Mouse (Mus musculus) forebrain, embryonic 10.5 days (tissue): Measurements from ENCODE around the gene Ubtf. TPM values are rescaled to one million over a fixed set of nuclear protein-coding genes. Genes with fewer than 3 reads are reported as not detected.

Source experiments
- DNase-seq: peaks from one replicate; pipeline ENCODE4 v3.0.0-alpha.2; 2017; ENCODE audit warnings: low spot score; ENCODE audit errors: extremely low spot score
- H3K27ac ChIP-seq: fragments of 300-500 bp; sonication (generic); 2 replicates; pipeline ENCODE4 v1.5.1; 2016; ENCODE audit warnings: mild to moderate bottlenecking
- H3K27me3 ChIP-seq: fragments of 300-500 bp; sonication (generic); 2 replicates; pipeline ENCODE4 v1.6.1; 2016; ENCODE audit warnings: mild to moderate bottlenecking; ENCODE audit not compliant: poor library complexity, severe bottlenecking
- H3K36me3 ChIP-seq: fragments of 300-500 bp; sonication (generic); replicated peaks from 2 replicates; pipeline ENCODE4 v1.6.1; 2016; ENCODE audit warnings: mild to moderate bottlenecking, moderate library complexity
- H3K4me1 ChIP-seq: fragments of 300-500 bp; sonication (generic); 2 replicates; pipeline ENCODE4 v1.6.1; 2016
- H3K4me3 ChIP-seq: fragments of 300-500 bp; sonication (generic); 2 replicates; pipeline ENCODE4 v1.5.1; 2016; ENCODE audit warnings: mild to moderate bottlenecking, moderate library complexity
- H3K9me3 ChIP-seq: fragments of 300-500 bp; sonication (generic); 2 replicates; pipeline ENCODE4 v1.6.1; 2016; ENCODE audit warnings: mild to moderate bottlenecking, moderate library complexity
- WGBS: fragments of 180-500 bp; shearing (Covaris S2); methylation state at CpG from one replicate; pipeline ENCODE4 v1.1.7; 2016; 5-methylcytosine and 5-hydroxymethylcytosine counted together
- polyA plus RNA-seq: library from polyadenylated mRNA; unstranded; fragments of >200 nt; fragmentation: Nextera tagmentation; extraction: Ambion mirVana; gene quantifications from 2 replicates; pipeline ENCODE4 v1.2.1, GENCODE M21; 2016

Ubtf gene
- polyA plus RNA-seq, 1 experiment from 2014 or later, result 95.5 TPM

DNA sequence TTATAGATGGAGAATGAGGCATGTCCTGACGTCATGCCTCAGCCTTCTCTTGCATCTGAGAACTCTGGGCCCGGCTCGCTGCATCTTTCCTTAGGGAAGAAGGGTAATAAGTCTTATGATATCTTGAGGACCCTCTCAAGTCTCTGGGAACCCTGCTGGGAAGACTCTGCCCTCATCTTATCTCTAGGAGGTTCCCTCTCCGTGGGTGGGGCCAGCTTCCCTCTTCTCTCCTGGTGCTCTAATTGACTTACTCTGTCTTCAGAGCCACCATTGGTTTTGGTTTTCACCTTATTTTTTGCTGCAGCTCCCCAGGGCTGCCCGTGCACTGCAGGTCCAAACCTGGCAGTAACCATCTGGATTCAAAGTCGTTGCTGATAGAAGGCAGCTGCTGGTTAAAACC is 61.4 kb downstream of the Ubtf start:
- whole genome bisulfite sequencing, result 85% methylated on average over 6 of the region's 6 CpGs
- Histone ChIP-seq H3K4me3 (no peak overlapping the region), H3K27me3 (no peaks in the 10 kb centered on the region), H3K4me1 (peaks cover 19% of the 10 kb centered on the region), H3K27ac (no peak overlapping the region), H3K36me3 (peaks cover 93% of the 10 kb centered on the region), H3K9me3 (no peaks in the 10 kb centered on the region)
- no peak for DNase-seq

GRCm38 (mm10) chr11:102257514-102257913 is 62.0 kb downstream of the Ubtf start:
- Histone ChIP-seq H3K4me3 (peak overlapping the region; percentile 4; the same call in 1 of the 2 replicates), H3K27ac (0 out of 2 replicates have a peak overlapping the region, but pooled peaks have one; percentile 40), H3K9me3 (no peaks in the 10 kb centered on the region), H3K4me1 (peaks cover 19% of the 10 kb centered on the region), H3K27me3 (no peaks in the 10 kb centered on the region), H3K36me3 (peaks cover 91% of the 10 kb centered on the region)
- peak; percentile 30 for DNase-seq
- WGBS, result 44% methylated on average over 9 of the region's 9 CpGs

Other genes starting within 250 kb of the Ubtf start
- 15.7 and 16.2 TPM in 2 replicates for gene Mpp2, start 231.2 kb downstream of the Ubtf start, polyA plus RNA-seq
- gene Ppy, start 218.4 kb downstream of the Ubtf start, polyA plus RNA-seq, result not detected in 2 replicates
- not detected in 2 replicates for gene Pyy, start 211.9 kb downstream of the Ubtf start, polyA plus RNA-seq
- not detected in 2 replicates for gene Nags, start 174.2 kb downstream of the Ubtf start, polyA plus RNA-seq
- gene Tmem101, start 163.3 kb downstream of the Ubtf start, polyA plus RNA-seq, result 37.3 and 39.8 TPM in 2 replicates
- 137 and 141 TPM in 2 replicates for gene Lsm12, start 134.4 kb downstream of the Ubtf start, polyA plus RNA-seq
- gene G6pc3, start 130.1 kb downstream of the Ubtf start, polyA plus RNA-seq, result 38.0 and 39.5 TPM in 2 replicates
- 39.8 and 44.6 TPM in 2 replicates for gene Hdac5, start 89.6 kb downstream of the Ubtf start, polyA plus RNA-seq
- gene BC030867, start 70.9 kb downstream of the Ubtf start, polyA plus RNA-seq, result 27.3 TPM in 2 replicates
- 0.05 and 0.06 TPM in 2 replicates for gene Asb16, start 51.0 kb downstream of the Ubtf start, polyA plus RNA-seq
- 44.9 and 46.0 TPM in 2 replicates for gene Tmub2, start 34.8 kb downstream of the Ubtf start, polyA plus RNA-seq
- 14.1 and 15.6 TPM in 2 replicates for gene Atxn7l3, start 23.1 kb downstream of the Ubtf start, polyA plus RNA-seq
- 37.4 and 52.1 TPM in 2 replicates for gene Slc4a1, start 46.5 kb upstream of the Ubtf start, polyA plus RNA-seq
- gene Rundc3a, start 73.7 kb upstream of the Ubtf start, polyA plus RNA-seq, result 10.5 and 13.5 TPM in 2 replicates
- gene Slc25a39, start 88.2 kb upstream of the Ubtf start, polyA plus RNA-seq, result 255 and 262 TPM in 2 replicates
- 66.2 and 70.1 TPM in 2 replicates for gene Grn, start 110.6 kb upstream of the Ubtf start, polyA plus RNA-seq
- gene Fam171a2, start 127.9 kb upstream of the Ubtf start, polyA plus RNA-seq, result 2.2 and 2.8 TPM in 2 replicates
- 5.0 and 6.4 TPM in 2 replicates for gene Itga2b, start 150.4 kb upstream of the Ubtf start, polyA plus RNA-seq
- gene Gpatch8, start 236.7 kb upstream of the Ubtf start, polyA plus RNA-seq, result 58.7 and 62.3 TPM in 2 replicates